Mouse (Mus musculus) megakaryocyte, adult 5-6 weeks (primary cell): ENCODE measurements at regions not wholly inside any gene's neighbourhood (a gene's known extent, or its start where the extent isn't known, plus 50 kb on each side); places are given as distances from the start of the nearest gene placed in this dataset.

Experiments
- ATAC-seq: 2 replicates; pipeline ENCODE4 v1.8.0; 2016; ENCODE audit warnings: mild to moderate bottlenecking, inconsistent platforms; ENCODE audit not compliant: poor library complexity, severe bottlenecking

- ATAC-seq, result no peak
Observed at GRCm38 (mm10) chr15:33780960-33781359, 576.7 kb downstream of the 9430069I07Rik start.

GRCm38 (mm10) chr15:33759496-33759895 lies 598.2 kb downstream of the 9430069I07Rik start:
- no peak for ATAC-seq

- ATAC-seq, result no peak
Observed at GRCm38 (mm10) chr15:33758771-33759170, 598.9 kb downstream of the 9430069I07Rik start.
